Mouse (Mus musculus) hindbrain, embryonic 15.5 days (tissue): Measurements from ENCODE around the gene Vti1b. TPM values are rescaled to one million over a fixed set of nuclear protein-coding genes. Genes with fewer than 3 reads are reported as not detected.
A peak's percentile ranks its signal among the peaks of the same experiment; 100 is the strongest.
"Not testable (repeated sequence)": the region's sequence is repeated elsewhere in the genome, so short reads cannot be mapped to it uniquely, and the experiment has no call there.

Experiments used
- ATAC-seq: fragments of 200-750 bp; cut with Nextera tagmentation; 2 replicates; pipeline ENCODE4 v1.8.0; 2017; ENCODE audit warnings: low read depth, moderate number of reproducible peaks, moderate TSS enrichment; ENCODE audit not compliant: low FRiP score
- H3K27ac ChIP-seq: fragments of 300-500 bp; sonication (generic); replicated peaks from 2 replicates; pipeline ENCODE4 v1.5.1; 2015; ENCODE audit warnings: mild to moderate bottlenecking, inconsistent platforms
- H3K27me3 ChIP-seq: fragments of 300-500 bp; sonication (generic); 2 replicates; pipeline ENCODE4 v1.6.1; 2015; ENCODE audit warnings: control low read depth, inconsistent platforms
- H3K36me3 ChIP-seq: fragments of 300-500 bp; sonication (generic); 2 replicates; pipeline ENCODE4 v1.6.1; 2015; ENCODE audit warnings: control low read depth, inconsistent platforms
- H3K4me1 ChIP-seq: fragments of 300-500 bp; sonication (generic); replicated peaks from 2 replicates; pipeline ENCODE4 v1.6.1; 2015; ENCODE audit warnings: control low read depth, inconsistent platforms
- H3K4me2 ChIP-seq: fragments of 300-500 bp; sonication (generic); 2 replicates; pipeline ENCODE4 v1.6.1; 2015; ENCODE audit warnings: moderate library complexity, mild to moderate bottlenecking, inconsistent platforms
- H3K4me3 ChIP-seq: fragments of 300-500 bp; sonication (generic); 2 replicates; pipeline ENCODE4 v1.5.1; 2015; ENCODE audit warnings: mild to moderate bottlenecking, inconsistent platforms
- H3K9ac ChIP-seq: fragments of 300-500 bp; sonication (generic); 2 replicates; pipeline ENCODE4 v1.6.1; 2015; ENCODE audit warnings: inconsistent platforms
- H3K9me3 ChIP-seq: fragments of 300-500 bp; sonication (generic); 2 replicates; pipeline ENCODE4 v1.6.1; 2016; ENCODE audit warnings: control low read depth, inconsistent platforms
- WGBS: fragments of 180-500 bp; shearing (Covaris S2); methylation state at CpG from one replicate; pipeline ENCODE4 v1.1.7; 2015; 5-methylcytosine and 5-hydroxymethylcytosine counted together
- polyA plus RNA-seq: library from polyadenylated mRNA; unstranded; fragments of >200 nt; fragmentation: Nextera tagmentation; extraction: Ambion mirVana; gene quantifications from 2 replicates; pipeline ENCODE4 v1.2.1, GENCODE M21; 2015

The Vti1b gene
- polyA plus RNA-seq = 221 and 231 TPM in 2 replicates

GRCm38 (mm10) chr12:79172019-79172941 lies at the start of gene Vti1b:
Vti1b (minus strand) TSS chr12:79172667.
- Histone ChIP-seq H3K9ac (peak within 1 kb of the TSS; percentile 90), H3K4me3 (peak within 1 kb of the TSS; percentile 98), H3K27ac (peak within 1 kb of the TSS; percentile 95), H3K4me2 (peak within 1 kb of the TSS; percentile 83), H3K36me3 (peaks cover 18% of the 10 kb centered on the region), H3K4me1 (peaks cover 16% of the 10 kb centered on the region), H3K9me3 (no peaks in the 10 kb centered on the region), H3K27me3 (no peaks in the 10 kb centered on the region)
- peak; percentile 98 for ATAC-seq
- WGBS = under 1% methylated on average over 67 of the region's 73 CpGs

GRCm38 (mm10) chr12:79217511-79217910 lies 45.0 kb upstream of the Vti1b start:
- no peak overlapping the region for H3K9ac ChIP-seq
- no peaks in the 10 kb centered on the region for H3K4me1 ChIP-seq
- no peaks in the 10 kb centered on the region for H3K9me3 ChIP-seq
- no peak overlapping the region for H3K27ac ChIP-seq
- H3K27me3 ChIP-seq = no peaks in the 10 kb centered on the region
- no peak for ATAC-seq
- no peaks in the 10 kb centered on the region for H3K36me3 ChIP-seq
- no peak overlapping the region for H3K4me2 ChIP-seq
- 56% methylated on average over 5 of the region's 5 CpGs for WGBS
- H3K4me3 ChIP-seq = no peak overlapping the region

GRCm38 (mm10) chr12:79211447-79211846 lies 39.0 kb upstream of the Vti1b start:
- H3K9ac ChIP-seq = no peak overlapping the region
- H3K27me3 ChIP-seq = no peaks in the 10 kb centered on the region
- H3K36me3 ChIP-seq = no peaks in the 10 kb centered on the region
- no peaks in the 10 kb centered on the region for H3K9me3 ChIP-seq
- H3K4me1 ChIP-seq = peaks cover 6% of the 10 kb centered on the region; the same call in 1 of the 2 replicates
- 89% methylated on average over 8 of the region's 8 CpGs for WGBS
- no peak for ATAC-seq
- no peak overlapping the region for H3K4me2 ChIP-seq
- H3K27ac ChIP-seq = no peak overlapping the region
- H3K4me3 ChIP-seq = no peak overlapping the region

- no peak within 1 kb of the TSS for H3K9ac ChIP-seq
- H3K4me1 ChIP-seq = peaks cover 6% of the 10 kb centered on the region; the same call in 1 of the 2 replicates
- WGBS = 6% methylated on average over 13 of the region's 13 CpGs
- peak within 1 kb of the TSS; percentile 41 for H3K4me3 ChIP-seq
- no peaks in the 10 kb centered on the region for H3K27me3 ChIP-seq
- no peaks in the 10 kb centered on the region for H3K9me3 ChIP-seq
- H3K4me2 ChIP-seq = peak within 1 kb of the TSS; percentile 55
- no peaks in the 10 kb centered on the region for H3K36me3 ChIP-seq
- no peak within 1 kb of the TSS for H3K27ac ChIP-seq
- peak; percentile 59; the same call in 1 of the 2 replicates for ATAC-seq
Observed at GRCm38 (mm10) chr12:79208703-79209464, 36.4 kb upstream of the Vti1b start, which contains the start of gene Rdh12. Rdh12 (plus strand) TSS chr12:79208914.

- no peaks in the 10 kb centered on the region for H3K9me3 ChIP-seq
- no peak overlapping the region for H3K4me2 ChIP-seq
- no peaks in the 10 kb centered on the region for H3K4me1 ChIP-seq
- H3K36me3 ChIP-seq = no peaks in the 10 kb centered on the region
- no peak for ATAC-seq
- H3K4me3 ChIP-seq = no peak overlapping the region
- WGBS = 76% methylated on average over 3 of the region's 3 CpGs
- H3K9ac ChIP-seq = no peak overlapping the region
- H3K27ac ChIP-seq = no peak overlapping the region
- no peaks in the 10 kb centered on the region for H3K27me3 ChIP-seq
Observed at GRCm38 (mm10) chr12:79201882-79202281, 29.4 kb upstream of the Vti1b start.

- Histone ChIP-seq H3K9me3 (no peaks in the 10 kb centered on the region), H3K4me1 (peaks cover 1% of the 10 kb centered on the region), H3K36me3 (no peaks in the 10 kb centered on the region), H3K27ac (no peak overlapping the region), H3K4me2 (no peak overlapping the region), H3K27me3 (no peaks in the 10 kb centered on the region), H3K9ac (no peak overlapping the region), H3K4me3 (no peak overlapping the region)
- 89% methylated on average over 5 of the region's 5 CpGs for WGBS
- no peak for ATAC-seq
Observed at GRCm38 (mm10) chr12:79197105-79197504, 24.6 kb upstream of the Vti1b start.

GRCm38 (mm10) chr12:79193441-79193840 lies 21.0 kb upstream of the Vti1b start:
- WGBS = 6% methylated on average over 3 of the region's 3 CpGs
- Histone ChIP-seq H3K9ac (no peak overlapping the region), H3K4me2 (no peak overlapping the region), H3K36me3 (peaks cover 1% of the 10 kb centered on the region; the same call in 1 of the 2 replicates), H3K27ac (no peak overlapping the region), H3K9me3 (no peaks in the 10 kb centered on the region), H3K4me1 (peaks cover 29% of the 10 kb centered on the region), H3K27me3 (no peaks in the 10 kb centered on the region), H3K4me3 (no peak overlapping the region)
- ATAC-seq = no peak

- Histone ChIP-seq H3K4me2 (peak within 1 kb of the TSS; percentile 71), H3K27me3 (no peaks in the 10 kb centered on the region), H3K36me3 (peaks cover 13% of the 10 kb centered on the region; the same call in 1 of the 2 replicates), H3K4me1 (peaks cover 29% of the 10 kb centered on the region), H3K9me3 (no peaks in the 10 kb centered on the region), H3K4me3 (peak within 1 kb of the TSS; percentile 57), H3K9ac (peak within 1 kb of the TSS; percentile 59), H3K27ac (peak within 1 kb of the TSS; percentile 84)
- 62% methylated on average over 6 of the region's 6 CpGs for WGBS
- ATAC-seq = no peak
Observed at GRCm38 (mm10) chr12:79192193-79192592, 19.7 kb upstream of the Vti1b start, which contains the start of gene Rdh11. Rdh11 (minus strand) TSS chr12:79192293.

- Histone ChIP-seq H3K4me1 (peaks cover 29% of the 10 kb centered on the region), H3K4me2 (peak overlapping the region; percentile 71), H3K4me3 (peak overlapping the region; percentile 57), H3K27me3 (no peaks in the 10 kb centered on the region), H3K36me3 (peaks cover 17% of the 10 kb centered on the region; the same call in 1 of the 2 replicates), H3K27ac (peak overlapping the region; percentile 84), H3K9me3 (no peaks in the 10 kb centered on the region), H3K9ac (peak overlapping the region; percentile 59)
- peak; percentile 85 for ATAC-seq
- 5% methylated on average over 14 of the region's 14 CpGs for WGBS
Observed at GRCm38 (mm10) chr12:79191701-79192100, 19.2 kb upstream of the Vti1b start.

GRCm38 (mm10) chr12:79190931-79191673 lies 18.6 kb upstream of the Vti1b start:
- Histone ChIP-seq H3K36me3 (peaks cover 22% of the 10 kb centered on the region), H3K9me3 (no peaks in the 10 kb centered on the region), H3K27ac (peak overlapping the region; percentile 84), H3K4me3 (peak overlapping the region; percentile 57), H3K9ac (peak overlapping the region; percentile 59), H3K27me3 (no peaks in the 10 kb centered on the region), H3K4me1 (peaks cover 29% of the 10 kb centered on the region), H3K4me2 (peak overlapping the region; percentile 71)
- WGBS = 1% methylated on average over 18 of the region's 18 CpGs
- peak; percentile 96 for ATAC-seq

- not testable (repeated sequence) for H3K4me3 ChIP-seq, H3K27ac ChIP-seq, H3K27me3 ChIP-seq, ATAC-seq, H3K4me2 ChIP-seq, H3K9me3 ChIP-seq, H3K9ac ChIP-seq
- Histone ChIP-seq H3K4me1 (peaks cover 14% of the 10 kb centered on the region), H3K36me3 (peaks cover 71% of the 10 kb centered on the region)
- WGBS = 92% methylated on average over 5 of the region's 6 CpGs
Observed at GRCm38 (mm10) chr12:79185160-79185559, 12.7 kb upstream of the Vti1b start.
